Mouse (Mus musculus): ENCODE measurements around the gene Abhd6.

Gene Abhd6

DNA sequence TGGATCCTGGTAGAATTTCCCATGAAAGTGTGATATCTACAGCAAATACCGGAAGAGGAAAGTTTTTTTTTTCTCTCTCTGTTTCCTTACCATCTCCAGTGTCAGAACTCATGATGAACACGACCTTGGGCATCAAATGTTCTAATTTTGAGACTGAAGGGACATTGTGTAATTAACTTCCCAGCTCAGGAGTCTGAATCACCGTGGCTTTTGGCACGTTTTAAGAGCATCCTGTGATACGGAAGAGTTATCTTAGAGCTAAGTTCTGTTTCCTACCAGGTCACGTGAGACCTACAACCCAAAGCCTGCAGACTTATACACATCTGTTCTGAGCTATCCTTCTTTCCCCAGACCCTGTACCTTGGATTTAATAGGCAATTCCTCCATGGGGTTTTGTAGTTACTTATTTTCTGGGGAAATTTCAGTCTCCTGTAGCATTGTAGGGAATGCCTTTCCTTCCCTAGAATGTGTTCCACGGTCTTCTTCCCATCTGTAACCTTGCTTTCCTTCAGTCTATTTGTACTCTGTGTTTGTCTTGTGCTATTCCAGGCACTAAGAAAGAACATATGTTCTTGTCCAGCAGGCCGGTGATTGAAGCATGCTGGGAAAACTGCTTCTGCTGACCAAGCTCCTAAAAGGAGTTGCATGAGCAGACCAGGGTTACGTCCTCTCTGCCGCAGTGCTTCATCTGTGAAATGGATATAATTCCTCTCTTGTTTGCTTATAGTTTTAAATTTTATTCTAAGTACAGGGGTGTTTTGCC lies 24.2 kb downstream of the Abhd6 start:
- no peaks in the 10 kb centered on the region for H3K27me3 ChIP-seq (ENCODE audit: insufficient read depth, low read length)
- TF ChIP-seq CTCF (conservative IDR thresholded peaks at IDR 0.05; ENCODE audit: low read length) (no peak), NANOG (IDR thresholded peaks at IDR 0.05; ENCODE audit: borderline replicate concordance, low read length) (no peak)
- no peak overlapping the region for H3K4me3 ChIP-seq (replicated peaks; ENCODE audit: low read length)
- H3K4me1 ChIP-seq (replicated peaks; ENCODE audit: low read depth, low read length): peaks cover 5% of the 10 kb centered on the region; the same call in 1 of the 2 replicates
- no peaks in the 10 kb centered on the region for H3K36me3 ChIP-seq (ENCODE audit: insufficient read depth, low read length)
- no peaks in the 10 kb centered on the region for H3K9me3 ChIP-seq (ENCODE audit: low read length)

DNA sequence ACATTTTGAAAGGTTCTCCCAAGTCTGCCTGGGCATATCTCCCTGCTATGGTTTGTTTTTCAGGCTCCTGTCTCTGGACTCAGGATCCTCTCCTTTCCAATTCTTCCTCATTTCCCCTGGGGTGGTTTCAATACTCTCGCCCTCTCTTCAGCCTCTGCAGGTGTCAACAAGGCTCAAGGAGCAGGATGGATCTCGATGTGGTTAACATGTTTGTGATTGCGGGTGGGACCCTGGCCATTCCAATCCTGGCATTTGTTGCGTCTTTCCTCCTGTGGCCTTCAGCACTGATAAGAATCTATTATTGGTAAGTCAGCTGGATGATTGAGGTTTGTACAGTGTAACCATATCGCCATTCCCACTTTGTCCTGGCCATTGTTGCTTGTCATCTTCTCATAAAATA lies 25.4 kb downstream of the Abhd6 start:
- TF ChIP-seq POU5F1 (IDR thresholded peaks at IDR 0.05; ENCODE audit: borderline replicate concordance, low read length) (no peak), NANOG (IDR thresholded peaks at IDR 0.05; ENCODE audit: borderline replicate concordance, low read length) (no peak), CTCF (conservative IDR thresholded peaks at IDR 0.05; ENCODE audit: low read length) (no peak)
- peaks cover 5% of the 10 kb centered on the region; the same call in 1 of the 2 replicates for H3K4me1 ChIP-seq (replicated peaks; ENCODE audit: low read depth, low read length)
- no peaks in the 10 kb centered on the region for H3K9me3 ChIP-seq (ENCODE audit: low read length)

DNA sequence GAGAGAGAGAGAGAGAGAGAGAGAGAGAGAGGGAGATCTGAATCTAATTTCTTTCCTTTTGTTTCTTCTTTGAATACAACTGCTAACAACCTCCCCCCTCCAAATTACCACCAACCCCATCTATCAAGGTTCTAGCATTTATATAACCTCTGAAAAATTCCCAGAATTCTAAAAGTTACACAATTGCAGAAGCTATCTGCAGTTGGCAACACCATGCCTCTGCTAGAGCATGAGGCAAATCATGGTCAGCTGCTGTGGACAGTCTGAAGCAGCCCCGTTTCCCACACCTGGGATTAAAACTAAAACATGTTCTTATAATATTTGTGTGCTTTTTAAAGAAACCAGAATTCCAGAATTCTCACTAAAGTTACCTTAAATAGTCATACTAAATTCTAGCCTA lies 27.1 kb downstream of the Abhd6 start:
- Histone ChIP-seq H3K4me3 (replicated peaks; ENCODE audit: low read length) (no peak overlapping the region), H3K27me3 (ENCODE audit: insufficient read depth, low read length) (no peaks in the 10 kb centered on the region), H3K4me1 (replicated peaks; ENCODE audit: low read depth, low read length) (peaks cover 5% of the 10 kb centered on the region; the same call in 1 of the 2 replicates), H3K36me3 (ENCODE audit: insufficient read depth, low read length) (no peaks in the 10 kb centered on the region), H3K9me3 (ENCODE audit: low read length) (no peaks in the 10 kb centered on the region)
- TF ChIP-seq CTCF (conservative IDR thresholded peaks at IDR 0.05; ENCODE audit: low read length): no peak
- TF ChIP-seq POU5F1 (IDR thresholded peaks at IDR 0.05; ENCODE audit: borderline replicate concordance, low read length): no peak
- no peak for TF ChIP-seq NANOG (IDR thresholded peaks at IDR 0.05; ENCODE audit: borderline replicate concordance, low read length)

More for the DNA sequence above, 25.4 kb downstream of the Abhd6 start:
- H3K36me3 ChIP-seq (ENCODE audit: insufficient read depth, low read length): no peaks in the 10 kb centered on the region
- H3K27me3 ChIP-seq (ENCODE audit: insufficient read depth, low read length): no peaks in the 10 kb centered on the region
- H3K4me3 ChIP-seq (replicated peaks; ENCODE audit: low read length): no peak overlapping the region

DNA sequence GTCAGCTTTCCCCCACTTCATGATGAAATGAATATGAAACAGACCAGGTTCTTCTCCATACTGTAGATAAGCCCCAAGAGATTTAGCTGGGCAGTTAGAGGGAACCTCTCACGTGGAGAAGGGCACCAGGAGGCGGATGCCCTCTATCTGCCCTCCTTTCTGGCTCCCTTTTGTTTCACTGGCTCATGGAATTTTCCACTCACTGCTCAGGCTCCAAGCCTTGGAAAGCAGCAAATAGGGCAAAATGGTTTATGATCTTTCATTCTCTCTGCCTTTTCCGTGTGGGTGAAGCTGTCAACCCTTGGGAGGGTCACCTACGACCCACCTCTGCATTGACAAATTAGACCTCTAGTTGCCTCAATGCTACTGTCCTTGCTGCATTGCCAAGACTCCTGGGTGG lies 27.8 kb downstream of the Abhd6 start:
- TF ChIP-seq NANOG (IDR thresholded peaks at IDR 0.05; ENCODE audit: borderline replicate concordance, low read length) (no peak), POU5F1 (IDR thresholded peaks at IDR 0.05; ENCODE audit: borderline replicate concordance, low read length) (no peak), CTCF (conservative IDR thresholded peaks at IDR 0.05; ENCODE audit: low read length) (no peak)
- Histone ChIP-seq H3K4me1 (replicated peaks; ENCODE audit: low read depth, low read length) (peaks cover 5% of the 10 kb centered on the region; the same call in 1 of the 2 replicates), H3K27me3 (ENCODE audit: insufficient read depth, low read length) (no peaks in the 10 kb centered on the region), H3K9me3 (ENCODE audit: low read length) (no peaks in the 10 kb centered on the region), H3K36me3 (ENCODE audit: insufficient read depth, low read length) (no peaks in the 10 kb centered on the region), H3K4me3 (replicated peaks; ENCODE audit: low read length) (no peak overlapping the region)

GRCm38 (mm10) chr14:8032087-8032944 lies 29.6 kb downstream of the Abhd6 start:
- Histone ChIP-seq H3K36me3 (ENCODE audit: insufficient read depth, low read length) (no peaks in the 10 kb centered on the region), H3K9me3 (ENCODE audit: low read length) (no peaks in the 10 kb centered on the region), H3K4me3 (replicated peaks; ENCODE audit: low read length) (no peak overlapping the region), H3K4me1 (replicated peaks; ENCODE audit: low read depth, low read length) (peaks cover 8% of the 10 kb centered on the region; the same call in 1 of the 2 replicates), H3K27me3 (ENCODE audit: insufficient read depth, low read length) (no peaks in the 10 kb centered on the region)
- no peak for TF ChIP-seq POU5F1 (IDR thresholded peaks at IDR 0.05; ENCODE audit: borderline replicate concordance, low read length)
- TF ChIP-seq CTCF (conservative IDR thresholded peaks at IDR 0.05; ENCODE audit: low read length): no peak
- no peak for TF ChIP-seq NANOG (IDR thresholded peaks at IDR 0.05; ENCODE audit: borderline replicate concordance, low read length)

DNA sequence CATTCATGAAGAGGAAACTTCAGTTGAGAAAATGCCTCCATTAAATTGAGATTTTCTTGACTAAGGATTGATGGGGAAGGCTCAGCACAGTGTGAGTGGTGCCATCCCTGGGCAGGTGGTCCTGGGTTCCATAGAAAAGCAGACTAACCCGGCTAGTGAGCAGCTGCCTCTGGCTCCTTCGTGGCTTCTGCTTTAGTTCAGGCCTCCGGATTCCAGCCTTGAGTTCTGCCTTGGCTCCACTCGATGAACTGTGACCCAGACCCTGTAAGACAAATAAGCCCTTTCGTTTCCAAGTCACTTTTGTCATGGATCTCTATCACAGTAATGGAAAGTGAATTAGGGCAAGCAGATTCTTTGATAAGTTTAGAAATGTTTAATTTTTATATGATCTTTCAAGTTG lies 31.9 kb downstream of the Abhd6 start:
- TF ChIP-seq POU5F1 (IDR thresholded peaks at IDR 0.05; ENCODE audit: borderline replicate concordance, low read length) (no peak), NANOG (IDR thresholded peaks at IDR 0.05; ENCODE audit: borderline replicate concordance, low read length) (no peak)
- Histone ChIP-seq H3K4me1 (replicated peaks; ENCODE audit: low read depth, low read length) (0 out of 2 replicates have a peak, but pooled peaks cover 4% of the 10 kb centered on the region), H3K36me3 (ENCODE audit: insufficient read depth, low read length) (no peaks in the 10 kb centered on the region), H3K4me3 (replicated peaks; ENCODE audit: low read length) (no peak overlapping the region), H3K27me3 (ENCODE audit: insufficient read depth, low read length) (no peaks in the 10 kb centered on the region), H3K9me3 (ENCODE audit: low read length) (no peaks in the 10 kb centered on the region)

DNA sequence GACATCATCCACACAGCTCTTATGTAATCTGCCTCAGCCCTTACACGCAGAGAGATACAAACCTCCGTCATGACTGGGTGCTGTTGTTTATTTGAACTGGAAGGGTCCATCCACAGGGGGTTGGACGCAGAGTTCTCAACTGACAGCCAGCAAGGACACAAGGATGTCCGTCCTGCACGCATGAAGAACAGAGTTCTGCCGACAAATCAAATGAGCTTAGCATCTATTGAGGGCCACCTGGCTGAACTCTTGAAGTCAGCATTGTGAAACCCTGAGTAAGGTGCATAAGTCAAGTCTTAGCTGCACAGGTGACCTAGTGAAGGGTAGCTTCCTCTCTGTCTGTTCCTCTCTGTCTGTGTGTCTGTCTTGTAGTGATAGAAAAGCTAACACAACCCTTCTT lies 33.2 kb downstream of the Abhd6 start:
- peaks cover 10% of the 10 kb centered on the region for H3K4me1 ChIP-seq (replicated peaks; ENCODE audit: low read depth, low read length)
- no peaks in the 10 kb centered on the region for H3K9me3 ChIP-seq (ENCODE audit: low read length)
- no peaks in the 10 kb centered on the region for H3K36me3 ChIP-seq (ENCODE audit: insufficient read depth, low read length)
- H3K4me3 ChIP-seq (replicated peaks; ENCODE audit: low read length): no peak overlapping the region
- TF ChIP-seq CTCF (conservative IDR thresholded peaks at IDR 0.05; ENCODE audit: low read length): no peak
- no peak for TF ChIP-seq POU5F1 (IDR thresholded peaks at IDR 0.05; ENCODE audit: borderline replicate concordance, low read length)
- TF ChIP-seq NANOG (IDR thresholded peaks at IDR 0.05; ENCODE audit: borderline replicate concordance, low read length): no peak
- no peaks in the 10 kb centered on the region for H3K27me3 ChIP-seq (ENCODE audit: insufficient read depth, low read length)

GRCm38 (mm10) chr14:8036406-8036805 lies 33.7 kb downstream of the Abhd6 start:
- H3K4me3 ChIP-seq (replicated peaks; ENCODE audit: low read length): no peak overlapping the region
- H3K36me3 ChIP-seq (ENCODE audit: insufficient read depth, low read length): no peaks in the 10 kb centered on the region
- TF ChIP-seq POU5F1 (IDR thresholded peaks at IDR 0.05; ENCODE audit: borderline replicate concordance, low read length) (no peak), CTCF (conservative IDR thresholded peaks at IDR 0.05; ENCODE audit: low read length) (no peak), NANOG (IDR thresholded peaks at IDR 0.05; ENCODE audit: borderline replicate concordance, low read length) (no peak)

More at GRCm38 (mm10) chr14:8036406-8036805, 33.7 kb downstream of the Abhd6 start:
- no peaks in the 10 kb centered on the region for H3K9me3 ChIP-seq (ENCODE audit: low read length)
- H3K27me3 ChIP-seq (ENCODE audit: insufficient read depth, low read length): no peaks in the 10 kb centered on the region
- H3K4me1 ChIP-seq (replicated peaks; ENCODE audit: low read depth, low read length): peaks cover 13% of the 10 kb centered on the region
